11 mouse cellular contexts compared by ENCODE assay signal in the genomic region with DNA sequence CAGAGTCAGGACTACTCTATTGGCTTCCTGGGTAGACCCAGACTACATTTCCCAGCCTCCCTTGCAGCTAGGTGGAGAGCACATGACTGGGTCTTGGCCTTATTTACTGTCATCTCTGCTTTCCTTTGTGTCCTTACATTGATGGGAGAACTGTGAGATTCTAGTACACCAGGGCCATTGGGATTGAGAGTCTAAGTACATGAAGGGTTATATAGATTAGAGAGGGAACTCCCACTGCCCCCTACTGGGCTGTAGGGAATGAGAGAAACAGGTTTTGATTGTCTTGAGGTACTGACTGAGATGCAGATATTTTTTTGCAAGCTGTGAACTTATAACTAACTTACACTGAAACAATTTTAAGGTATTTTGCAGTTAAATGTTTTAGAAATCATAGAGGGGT.
A peak's percentile ranks its signal among the peaks of the same experiment; 100 is the strongest.
DNase-seq lines count a peak whose midpoint lies in the region; ATAC-seq and TF ChIP-seq lines count a peak whose summit lies in the region.
"Had no signal": no experiment of that assay in that cellular context is flagged by ENCODE, and none has a peak within 500 bp of the region (broad histone marks: within the 10 kb centered on the region; RNA-seq: fewer than 3 reads in every experiment).

No protein-coding gene starts in this region.

- H3K4me3 ChIP-seq in kidney, postnatal 0 days (replicated peaks; ENCODE audit: low read depth, low read length), result no peak overlapping the region
- no peak overlapping the region for H3K4me3 ChIP-seq in kidney, embryonic 16.5 days (ENCODE audit: low read length)
- H3K4me3 ChIP-seq in neural tube, embryonic 14.5 days (ENCODE audit: low read depth, low read length), result no peak overlapping the region
- no peak overlapping the region for H3K4me3 ChIP-seq in neural tube, embryonic 15.5 days (replicated peaks)
- H3K4me3 ChIP-seq: intestine, embryonic 15.5 days; limb, embryonic 13.5 days had no signal

- H3K27me3 ChIP-seq in kidney, postnatal 0 days (ENCODE audit: insufficient read depth, low read length), result no peaks in the 10 kb centered on the region
- H3K27me3 ChIP-seq in kidney, embryonic 16.5 days (ENCODE audit: insufficient read depth, low read length), result no peaks in the 10 kb centered on the region
- H3K27me3 ChIP-seq in neural tube, embryonic 14.5 days (ENCODE audit: control insufficient read depth, insufficient read depth, low read length), result no peaks in the 10 kb centered on the region
- no peaks in the 10 kb centered on the region for H3K27me3 ChIP-seq in neural tube, embryonic 15.5 days (replicated peaks)
- H3K27me3 ChIP-seq: intestine, embryonic 15.5 days had no signal

- H3K9ac ChIP-seq in kidney, postnatal 0 days (ENCODE audit: low read depth, low read length), result no peak overlapping the region
- H3K9ac ChIP-seq in kidney, embryonic 16.5 days (replicated peaks; ENCODE audit: low read length), result no peak overlapping the region
- no peak overlapping the region for H3K9ac ChIP-seq in neural tube, embryonic 14.5 days (replicated peaks; ENCODE audit: low read depth, low read length)
- no peak overlapping the region for H3K9ac ChIP-seq in neural tube, embryonic 15.5 days (replicated peaks)
- H3K9ac ChIP-seq: intestine, embryonic 15.5 days; limb, embryonic 13.5 days had no signal

- peak; percentile 53 for TF ChIP-seq CTCF in kidney, postnatal 0 days (IDR thresholded peaks at IDR 0.05; ENCODE audit: low read depth)

- H3K4me2 ChIP-seq in kidney, postnatal 0 days (ENCODE audit: low read length), result no peak overlapping the region
- no peak overlapping the region for H3K4me2 ChIP-seq in kidney, embryonic 16.5 days (replicated peaks; ENCODE audit: low read depth, low read length)
- H3K4me2 ChIP-seq in neural tube, embryonic 14.5 days (ENCODE audit: low read depth, low read length), result no peak overlapping the region
- no peak overlapping the region for H3K4me2 ChIP-seq in neural tube, embryonic 15.5 days
- H3K4me2 ChIP-seq: intestine, embryonic 15.5 days; limb, embryonic 13.5 days had no signal

- no peak for DNase-seq in kidney, postnatal 0 days (ENCODE audit: low spot score)
- peak; percentile 8 for DNase-seq in R1 (ENCODE audit: low read depth, low spot score)
- DNase-seq in retina, postnatal 1 day, result peak; percentile 55
- DNase-seq in c-Kit-positive CD71-positive TER-119-positive erythroid progenitor cells, embryonic 14.5 days (ENCODE audit: low spot score), result no peak
- DNase-seq: cerebellum, postnatal 14 days; lung, postnatal 14 days had no signal

- no peaks in the 10 kb centered on the region for H3K4me1 ChIP-seq in kidney, postnatal 0 days (replicated peaks; ENCODE audit: insufficient read depth, low read length)
- H3K4me1 ChIP-seq in kidney, embryonic 16.5 days (ENCODE audit: insufficient read depth, low read length), result peaks cover 11% of the 10 kb centered on the region
- H3K4me1 ChIP-seq in neural tube, embryonic 14.5 days (ENCODE audit: control insufficient read depth, insufficient read depth, low read length), result no peaks in the 10 kb centered on the region
- H3K4me1 ChIP-seq in neural tube, embryonic 15.5 days, result no peaks in the 10 kb centered on the region
- H3K4me1 ChIP-seq: intestine, embryonic 15.5 days had no signal

- no peaks in the 10 kb centered on the region for H3K9me3 ChIP-seq in kidney, postnatal 0 days (replicated peaks; ENCODE audit: low read length)
- H3K9me3 ChIP-seq in kidney, embryonic 16.5 days (ENCODE audit: low read length), result peaks cover 15% of the 10 kb centered on the region
- H3K9me3 ChIP-seq in neural tube, embryonic 14.5 days (ENCODE audit: control insufficient read depth, low read length), result no peaks in the 10 kb centered on the region; the same call in 1 of the 2 replicates
- H3K9me3 ChIP-seq in neural tube, embryonic 15.5 days (replicated peaks), result peaks cover 4% of the 10 kb centered on the region; the same call in 1 of the 2 replicates
- H3K9me3 ChIP-seq: intestine, embryonic 15.5 days had no signal

- no peak for ATAC-seq in kidney, postnatal 0 days (replicated peaks; ENCODE audit: low FRiP score, low read depth)
- ATAC-seq in kidney, embryonic 16.5 days (ENCODE audit: low FRiP score, low TSS enrichment), result no peak
- 0 out of 2 replicates have a peak, but pooled peaks have one; percentile 21 for ATAC-seq in neural tube, embryonic 14.5 days (ENCODE audit: low read depth)
- ATAC-seq in neural tube, embryonic 15.5 days (ENCODE audit: low FRiP score), result no peak
- ATAC-seq: intestine, embryonic 15.5 days had no signal

- no peak overlapping the region for H3K27ac ChIP-seq in kidney, postnatal 0 days
- no peak overlapping the region for H3K27ac ChIP-seq in kidney, embryonic 16.5 days (ENCODE audit: low read length)
- H3K27ac ChIP-seq in neural tube, embryonic 14.5 days (ENCODE audit: low read depth, low read length), result no peak overlapping the region
- no peak overlapping the region for H3K27ac ChIP-seq in neural tube, embryonic 15.5 days (replicated peaks)
- H3K27ac ChIP-seq: intestine, embryonic 15.5 days; limb, embryonic 13.5 days had no signal

- no peaks in the 10 kb centered on the region for H3K36me3 ChIP-seq in kidney, postnatal 0 days (ENCODE audit: insufficient read depth, low read length)
- no peaks in the 10 kb centered on the region for H3K36me3 ChIP-seq in kidney, embryonic 16.5 days (ENCODE audit: insufficient read depth, low read length)
- H3K36me3 ChIP-seq in neural tube, embryonic 14.5 days (ENCODE audit: control insufficient read depth, insufficient read depth, low read length), result no peaks in the 10 kb centered on the region
- H3K36me3 ChIP-seq in neural tube, embryonic 15.5 days, result no peaks in the 10 kb centered on the region
- H3K36me3 ChIP-seq: intestine, embryonic 15.5 days; limb, embryonic 13.5 days had no signal

Comparison
In these comparisons a context has a peak if more than half of its experiments do, and no peak if none do; other contexts are left out.
1. DNase-seq: peak in R1 (single experiment) and retina, postnatal 1 day (single experiment); none in kidney, postnatal 0 days (single experiment) and c-Kit-positive CD71-positive TER-119-positive erythroid progenitor cells, embryonic 14.5 days (single experiment).